Mouse (Mus musculus) spleen, adult 2 months (tissue): Measurements from ENCODE around the gene Slf2.

ENCODE experiments used
- CTCF ChIP-seq: fragments of 200-500 bp; IDR thresholded peaks from 2 replicates; pipeline ENCODE4 v1.5.1; 2011; ENCODE audit warnings: mild to moderate bottlenecking, inconsistent platforms; ENCODE audit not compliant: insufficient read depth, insufficient read length, insufficient replicate concordance; ENCODE audit errors: extremely low read depth
- POLR2A ChIP-seq: fragments of 200-500 bp; IDR thresholded peaks from 2 replicates; pipeline ENCODE4 v1.6.1; 2011; ENCODE audit warnings: low read depth, low read length, inconsistent platforms

DNA sequence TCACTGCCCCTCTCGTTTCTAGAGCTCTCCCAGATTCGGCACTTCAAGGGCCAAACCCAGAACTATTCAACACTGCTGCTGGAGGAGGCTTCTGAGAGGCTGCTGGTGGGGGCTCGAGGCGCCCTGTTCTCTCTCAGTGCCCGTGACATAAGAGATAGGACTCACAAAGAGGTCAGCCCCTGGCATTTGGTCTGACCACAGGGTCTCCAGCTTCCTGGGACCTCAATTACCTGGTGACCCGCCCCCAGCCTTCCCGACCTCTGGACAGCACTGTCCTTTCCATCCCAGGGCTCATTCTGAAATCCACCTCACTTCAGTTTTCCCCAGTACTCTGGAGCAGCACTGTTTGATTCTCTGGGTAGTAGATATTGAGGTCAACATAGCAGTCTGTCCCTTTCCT, 61.8 kb downstream of the Slf2 start:
- TF ChIP-seq CTCF: no peak
- TF ChIP-seq POLR2A: no peak
